Mouse (Mus musculus): Measurements from ENCODE around the gene Calm4.
A peak's percentile ranks its signal among the peaks of the same experiment; 100 is the strongest.

Calm4 gene

DNA sequence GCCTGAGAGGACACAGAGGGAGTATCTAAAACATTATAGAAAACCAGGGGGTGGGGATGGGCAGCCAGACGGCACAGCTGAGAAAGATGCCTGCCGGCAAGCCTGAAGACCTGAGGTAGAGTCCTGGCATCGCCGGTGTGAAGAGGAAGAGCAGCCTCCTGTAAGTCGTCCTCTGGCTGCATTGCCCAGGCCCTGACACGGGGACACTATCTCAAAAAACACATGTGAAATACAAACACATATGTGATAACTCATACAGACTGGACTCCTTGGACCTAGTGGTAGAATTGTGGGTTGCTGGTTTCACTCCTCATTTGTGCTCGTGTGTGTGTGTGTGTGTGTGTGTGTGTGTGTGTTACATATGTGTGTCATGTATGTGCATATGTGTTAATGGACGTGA, 23.7 kb downstream of the Calm4 start:
- no peak for DNase-seq (ENCODE audit: low spot score)

- no peak for DNase-seq (ENCODE audit: low spot score)
Observed at GRCm38 (mm10) chr13:3862325-3862724, 24.8 kb downstream of the Calm4 start.

GRCm38 (mm10) chr13:3862922-3863580, 25.5 kb downstream of the Calm4 start:
- DNase-seq (ENCODE audit: low spot score) = no peak

DNA sequence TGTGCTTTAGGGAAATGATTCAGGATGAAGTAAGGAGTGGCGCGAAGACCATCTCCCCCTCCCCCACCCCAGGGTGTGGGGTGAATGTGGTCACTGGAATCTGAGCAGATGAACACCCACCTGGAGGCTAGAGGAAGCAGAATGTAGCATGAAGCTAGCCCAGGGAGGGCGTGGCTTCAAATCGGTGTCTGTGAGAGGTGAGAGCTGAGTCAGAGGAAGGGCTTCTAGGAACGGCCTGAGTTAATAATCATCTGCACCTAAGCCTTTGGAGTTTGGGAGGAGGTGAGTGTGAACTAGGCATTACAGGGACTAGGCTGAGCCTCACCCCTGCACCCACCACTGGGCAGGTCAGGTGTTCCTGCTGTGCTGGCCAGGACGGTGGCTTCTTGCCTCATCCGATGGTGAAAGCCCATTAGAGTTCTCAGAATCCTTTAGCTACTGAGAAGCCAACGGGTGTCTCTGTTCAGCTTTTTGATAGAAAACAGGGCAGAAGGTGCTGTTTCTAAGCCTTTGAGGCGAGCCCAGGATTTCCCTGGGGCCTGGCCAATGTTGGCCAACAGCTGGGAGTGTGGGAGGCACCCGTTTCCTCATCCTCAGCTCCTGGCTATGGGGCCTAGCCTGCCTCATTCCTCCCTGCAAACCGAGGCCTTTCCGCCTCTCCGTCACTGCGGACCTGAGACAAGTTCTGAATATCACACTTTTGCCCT, 28.2 kb downstream of the Calm4 start:
- DNase-seq (ENCODE audit: low spot score) = peak; percentile 57

GRCm38 (mm10) chr13:3866355-3867052, 28.9 kb downstream of the Calm4 start:
- DNase-seq (ENCODE audit: low spot score) = no peak

DNA sequence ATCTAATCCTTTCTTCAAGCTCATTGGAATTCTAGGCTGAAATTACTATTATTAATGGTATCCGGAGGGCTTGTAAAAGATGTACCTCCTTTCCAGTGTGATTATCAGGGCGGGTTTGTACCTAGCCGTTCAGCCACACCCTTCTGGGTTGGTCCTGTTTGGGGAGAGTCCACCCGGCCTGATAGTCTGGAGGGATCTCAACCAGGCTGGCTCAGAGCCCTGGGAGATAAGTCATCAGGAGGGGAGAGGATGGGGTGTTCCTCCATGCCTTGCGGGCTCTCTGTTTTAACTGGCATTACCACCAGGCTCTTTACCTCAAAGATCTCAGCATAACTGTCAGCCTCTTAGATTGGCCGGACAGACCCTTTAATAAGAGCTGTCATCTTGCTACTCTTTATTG, 29.6 kb downstream of the Calm4 start:
- no peak for DNase-seq (ENCODE audit: low spot score)

DNA sequence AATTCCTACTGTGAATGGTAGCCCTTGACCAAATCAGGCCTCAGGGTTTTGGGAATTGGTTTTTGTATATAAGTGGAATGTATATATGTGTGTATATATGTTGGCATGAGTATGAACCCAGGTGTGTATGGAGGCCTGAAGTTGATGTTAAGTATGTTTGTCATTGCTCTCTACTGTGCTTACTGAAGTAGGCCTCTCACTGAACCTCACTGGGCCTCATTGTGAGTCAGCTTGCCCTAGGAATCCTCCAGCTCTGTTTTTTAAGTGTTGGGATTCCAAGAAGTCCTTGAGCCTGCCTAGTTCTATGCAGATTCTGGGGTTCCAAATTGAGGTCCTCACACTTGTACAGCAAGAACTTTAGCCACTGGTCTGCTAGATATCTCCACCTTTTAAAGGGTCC, 32.3 kb downstream of the Calm4 start:
- no peak for DNase-seq (ENCODE audit: low spot score)

DNA sequence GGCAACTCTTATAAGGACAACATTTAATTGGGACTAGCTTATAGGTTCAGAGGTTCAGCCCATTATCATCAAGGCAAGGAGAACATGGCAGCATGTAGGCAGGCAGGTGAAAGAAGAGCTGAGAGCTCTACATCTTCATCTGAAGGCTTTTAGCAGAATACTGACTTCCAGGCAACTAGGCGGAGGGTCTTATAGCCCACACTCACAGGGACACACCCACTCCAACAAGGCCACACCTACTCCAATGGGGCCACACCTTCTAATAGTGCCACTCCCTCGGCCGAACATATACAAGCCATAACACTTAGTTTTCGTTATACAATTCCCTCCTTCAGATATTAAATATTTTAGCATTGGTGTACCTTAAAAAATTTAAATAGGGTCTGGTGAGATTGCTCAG, 35.3 kb downstream of the Calm4 start:
- no peak for DNase-seq (ENCODE audit: low spot score)

DNA sequence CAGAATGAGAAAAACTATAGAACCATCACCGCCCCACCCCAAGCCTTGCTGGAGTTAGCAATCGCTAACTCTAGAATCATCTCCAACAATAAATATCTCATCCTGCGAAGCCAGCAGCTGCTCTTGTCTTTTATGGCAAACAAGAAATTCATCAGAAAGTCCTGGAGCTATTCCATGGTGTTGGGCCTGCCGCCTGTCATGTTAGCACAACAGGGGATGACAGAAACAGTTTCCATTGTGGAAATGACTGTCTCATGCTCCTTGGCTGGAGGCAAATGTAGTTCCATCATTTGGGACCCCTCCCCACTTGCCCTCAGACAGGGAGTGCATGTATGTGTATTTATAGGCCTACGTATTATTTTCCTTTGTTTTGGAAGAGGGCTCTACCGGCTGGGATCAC, 38.9 kb downstream of the Calm4 start:
- no peak for DNase-seq (ENCODE audit: low spot score)

DNA sequence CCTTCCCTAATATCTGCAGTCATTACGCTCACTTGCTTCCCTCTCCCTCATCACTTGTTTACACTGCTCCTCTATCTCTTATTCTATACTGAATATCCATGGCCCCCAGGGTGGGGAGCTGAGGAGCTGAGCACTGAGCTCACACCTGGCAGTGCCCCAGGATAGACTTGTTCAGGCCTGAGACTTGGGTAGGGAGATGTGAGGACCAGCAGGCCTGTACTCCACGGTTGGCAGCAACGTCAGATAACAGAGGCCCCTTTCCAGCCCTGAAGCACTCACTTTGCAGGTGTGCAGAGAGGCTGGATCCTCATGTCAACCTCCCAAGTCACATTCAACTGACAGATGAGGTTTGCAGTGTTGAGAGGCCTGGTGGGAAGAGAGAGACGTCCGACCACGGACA, 39.6 kb downstream of the Calm4 start:
- DNase-seq (ENCODE audit: low spot score) = no peak

DNA sequence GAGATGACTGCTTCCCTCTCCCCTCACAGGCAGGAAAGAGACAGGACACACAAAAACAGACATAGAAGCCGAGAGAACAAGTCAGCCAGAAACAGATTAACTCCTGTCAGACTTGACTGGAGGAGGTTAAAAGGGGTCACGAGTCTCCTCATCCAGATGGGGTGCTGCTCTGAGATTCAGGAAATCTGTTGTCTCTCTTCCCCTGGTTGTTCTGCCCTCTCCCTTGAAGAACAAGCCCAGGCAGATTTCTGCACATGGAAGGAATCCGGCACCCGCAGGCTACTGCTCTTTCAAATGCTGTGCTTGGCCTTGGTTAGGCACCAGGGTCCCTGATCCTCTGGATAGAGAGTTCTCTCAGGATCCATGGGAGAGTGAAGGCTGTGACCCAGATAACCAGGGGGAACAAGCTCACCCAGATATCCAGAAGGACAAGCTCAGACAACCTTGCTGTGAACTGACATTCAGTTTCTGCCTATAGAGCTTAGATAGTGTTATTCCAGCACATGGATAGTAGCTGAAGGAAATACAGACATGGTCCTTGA, 40.2 kb downstream of the Calm4 start:
- peak; percentile 26 for DNase-seq (ENCODE audit: low spot score)

DNA sequence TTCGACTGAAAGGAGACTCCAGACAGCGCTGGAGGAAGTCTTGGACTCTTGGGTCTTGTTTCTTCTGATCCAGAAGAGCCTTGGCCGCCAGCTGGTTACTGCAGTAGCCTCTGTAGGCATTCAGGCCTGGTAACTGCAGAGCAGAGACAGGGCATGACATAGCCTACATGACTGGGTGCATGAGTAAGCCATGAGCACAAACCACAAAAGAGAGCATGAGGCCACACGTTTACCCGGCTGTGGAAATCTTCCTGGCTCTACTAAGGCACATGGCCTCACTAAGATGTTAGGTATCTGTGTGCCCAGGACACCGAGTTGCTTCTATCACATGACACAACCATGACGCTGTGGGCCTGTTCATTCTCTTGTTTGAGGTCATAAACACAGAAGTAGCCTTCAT, 49.1 kb downstream of the Calm4 start:
- DNase-seq (ENCODE audit: low spot score) = no peak

All from ovary, postnatal 36 days (tissue).